Mouse (Mus musculus): Measurements from ENCODE around the gene Aif1l. TPM values are rescaled to one million over a fixed set of nuclear protein-coding genes. Genes with fewer than 3 reads are reported as not detected.

Aif1l gene
- polyA plus RNA-seq, 1 experiment from 2014 or later, result 12.6 TPM

GRCm38 (mm10) chr2:31955686-31956085 is 5.7 kb downstream of the Aif1l start:
- H3K9me3 ChIP-seq (ENCODE audit: low read length), result no peaks in the 10 kb centered on the region
- no peak overlapping the region for H3K4me3 ChIP-seq (ENCODE audit: low read depth, low read length)
- H3K36me3 ChIP-seq (ENCODE audit: insufficient read depth, low read length), result no peaks in the 10 kb centered on the region
- TF ChIP-seq CTCF (IDR thresholded peaks at IDR 0.05) (no peak), EP300 (IDR thresholded peaks at IDR 0.05) (no peak)
- no peak overlapping the region for H3K27ac ChIP-seq (ENCODE audit: low read length)
- H3K4me1 ChIP-seq (ENCODE audit: insufficient read depth, low read depth, low read length), result no peaks in the 10 kb centered on the region; the same call in 1 of the 2 replicates
- WGBS, result 92% methylated on average over 5 of the region's 5 CpGs
- no peak overlapping the region for H3K9ac ChIP-seq (replicated peaks; ENCODE audit: low read depth)
- no peaks in the 10 kb centered on the region for H3K27me3 ChIP-seq (replicated peaks; ENCODE audit: insufficient read depth, low read length)
- no peak for DNase-seq (ENCODE audit: low spot score)
- no peak for ATAC-seq
- H3K4me2 ChIP-seq (replicated peaks; ENCODE audit: low read depth, low read length), result no peak overlapping the region

- ATAC-seq, result no peak
- H3K4me3 ChIP-seq (ENCODE audit: low read depth, low read length), result no peak overlapping the region
- H3K27ac ChIP-seq (ENCODE audit: low read length), result no peak overlapping the region
- H3K4me1 ChIP-seq (ENCODE audit: insufficient read depth, low read depth, low read length), result no peaks in the 10 kb centered on the region
- no peak for DNase-seq (ENCODE audit: low spot score)
- H3K9me3 ChIP-seq (ENCODE audit: low read length), result no peaks in the 10 kb centered on the region
- no peaks in the 10 kb centered on the region for H3K27me3 ChIP-seq (replicated peaks; ENCODE audit: insufficient read depth, low read length)
- H3K9ac ChIP-seq (replicated peaks; ENCODE audit: low read depth), result no peak overlapping the region
- 85% methylated on average over 10 of the region's 10 CpGs for WGBS
- TF ChIP-seq CTCF (IDR thresholded peaks at IDR 0.05) (no peak), EP300 (IDR thresholded peaks at IDR 0.05) (no peak)
- no peaks in the 10 kb centered on the region for H3K36me3 ChIP-seq (ENCODE audit: insufficient read depth, low read length)
- H3K4me2 ChIP-seq (replicated peaks; ENCODE audit: low read depth, low read length), result no peak overlapping the region
These were observed 7.3 kb downstream of the Aif1l start for GRCm38 (mm10) chr2:31957211-31957610.

- H3K4me1 ChIP-seq (ENCODE audit: insufficient read depth, low read depth, low read length), result no peaks in the 10 kb centered on the region
- H3K4me3 ChIP-seq (ENCODE audit: low read depth, low read length), result no peak overlapping the region
- no peaks in the 10 kb centered on the region for H3K9me3 ChIP-seq (ENCODE audit: low read length)
- DNase-seq (ENCODE audit: low spot score) (no peak), ATAC-seq (no peak)
- H3K36me3 ChIP-seq (ENCODE audit: insufficient read depth, low read length), result no peaks in the 10 kb centered on the region
- no peaks in the 10 kb centered on the region for H3K27me3 ChIP-seq (replicated peaks; ENCODE audit: insufficient read depth, low read length)
- TF ChIP-seq EP300 (IDR thresholded peaks at IDR 0.05) (no peak), CTCF (IDR thresholded peaks at IDR 0.05) (no peak)
- no peak overlapping the region for H3K4me2 ChIP-seq (replicated peaks; ENCODE audit: low read depth, low read length)
- no peak overlapping the region for H3K27ac ChIP-seq (ENCODE audit: low read length)
- WGBS, result 93% methylated on average over 8 of the region's 8 CpGs
- no peak overlapping the region for H3K9ac ChIP-seq (replicated peaks; ENCODE audit: low read depth)
These were observed 11.0 kb downstream of the Aif1l start for GRCm38 (mm10) chr2:31960986-31961385.

- 67% methylated on average over 4 of the region's 4 CpGs for WGBS
- DNase-seq (ENCODE audit: low spot score) (no peak), ATAC-seq (no peak)
- TF ChIP-seq CTCF (IDR thresholded peaks at IDR 0.05) (no peak), EP300 (IDR thresholded peaks at IDR 0.05) (no peak)
- Histone ChIP-seq H3K9me3 (ENCODE audit: low read length) (no peaks in the 10 kb centered on the region), H3K4me2 (replicated peaks; ENCODE audit: low read depth, low read length) (no peak overlapping the region), H3K27me3 (replicated peaks; ENCODE audit: insufficient read depth, low read length) (no peaks in the 10 kb centered on the region), H3K4me1 (ENCODE audit: insufficient read depth, low read depth, low read length) (no peaks in the 10 kb centered on the region), H3K9ac (replicated peaks; ENCODE audit: low read depth) (no peak overlapping the region), H3K27ac (ENCODE audit: low read length) (no peak overlapping the region), H3K4me3 (ENCODE audit: low read depth, low read length) (no peak overlapping the region), H3K36me3 (ENCODE audit: insufficient read depth, low read length) (no peaks in the 10 kb centered on the region)
These were observed 11.9 kb downstream of the Aif1l start for GRCm38 (mm10) chr2:31961791-31962222.

GRCm38 (mm10) chr2:31962501-31963224 is 12.7 kb downstream of the Aif1l start:
- Histone ChIP-seq H3K9me3 (ENCODE audit: low read length) (no peaks in the 10 kb centered on the region), H3K4me1 (ENCODE audit: insufficient read depth, low read depth, low read length) (no peaks in the 10 kb centered on the region), H3K9ac (replicated peaks; ENCODE audit: low read depth) (no peak overlapping the region), H3K4me2 (replicated peaks; ENCODE audit: low read depth, low read length) (no peak overlapping the region), H3K27me3 (replicated peaks; ENCODE audit: insufficient read depth, low read length) (no peaks in the 10 kb centered on the region), H3K27ac (ENCODE audit: low read length) (peak overlapping the region; percentile 64; the same call in 1 of the 2 replicates), H3K4me3 (ENCODE audit: low read depth, low read length) (no peak overlapping the region), H3K36me3 (ENCODE audit: insufficient read depth, low read length) (no peaks in the 10 kb centered on the region)
- WGBS, result 44% methylated on average over 8 of the region's 8 CpGs
- peak; percentile 54 for TF ChIP-seq CTCF (IDR thresholded peaks at IDR 0.05)
- TF ChIP-seq EP300 (IDR thresholded peaks at IDR 0.05), result no peak
- DNase-seq (ENCODE audit: low spot score) (peak; percentile 78), ATAC-seq (peak; percentile 77)

- DNase-seq (ENCODE audit: low spot score) (peak; percentile 63), ATAC-seq (peak; percentile 81)
- Histone ChIP-seq H3K4me2 (replicated peaks; ENCODE audit: low read depth, low read length) (no peak overlapping the region), H3K36me3 (ENCODE audit: insufficient read depth, low read length) (no peaks in the 10 kb centered on the region), H3K9ac (replicated peaks; ENCODE audit: low read depth) (no peak overlapping the region), H3K27ac (ENCODE audit: low read length) (peak overlapping the region; percentile 64; the same call in 1 of the 2 replicates), H3K4me3 (ENCODE audit: low read depth, low read length) (no peak overlapping the region), H3K9me3 (ENCODE audit: low read length) (no peaks in the 10 kb centered on the region), H3K27me3 (replicated peaks; ENCODE audit: insufficient read depth, low read length) (no peaks in the 10 kb centered on the region), H3K4me1 (ENCODE audit: insufficient read depth, low read depth, low read length) (no peaks in the 10 kb centered on the region)
- 69% methylated on average over 7 of the region's 7 CpGs for WGBS
- no peak for TF ChIP-seq CTCF (IDR thresholded peaks at IDR 0.05)
- no peak for TF ChIP-seq EP300 (IDR thresholded peaks at IDR 0.05)
These were observed 13.6 kb downstream of the Aif1l start for GRCm38 (mm10) chr2:31963491-31963890.

Data from lung, postnatal 0 days (tissue).